Mouse (Mus musculus) stomach, postnatal 0 days (tissue): ENCODE measurements around the gene P3h4. TPM values are rescaled to one million over a fixed set of nuclear protein-coding genes. Genes with fewer than 3 reads are reported as not detected.

Experiments used
- ATAC-seq: fragments of 200-750 bp; cut with Nextera tagmentation; 2 replicates; pipeline ENCODE4 v1.8.0; 2017; ENCODE audit not compliant: low FRiP score, low TSS enrichment
- DNase-seq: peaks from one replicate; pipeline ENCODE4 v3.0.0-alpha.2; 2016; ENCODE audit warnings: low spot score
- H3K27ac ChIP-seq: fragments of 300-500 bp; sonication (generic); replicated peaks from 2 replicates; pipeline ENCODE4 v1.5.1; 2014; ENCODE audit warnings: mild to moderate bottlenecking, control low read depth
- H3K27me3 ChIP-seq: fragments of 300-500 bp; sonication (generic); 2 replicates; pipeline ENCODE4 v1.6.1; 2014; ENCODE audit warnings: low read length; ENCODE audit not compliant: control insufficient read depth, insufficient read depth
- H3K36me3 ChIP-seq: fragments of 300-500 bp; sonication (generic); 2 replicates; pipeline ENCODE4 v1.6.1; 2014; ENCODE audit warnings: low read length, mixed read lengths; ENCODE audit not compliant: control insufficient read depth, insufficient read depth
- H3K4me1 ChIP-seq: fragments of 300-500 bp; sonication (generic); replicated peaks from 2 replicates; pipeline ENCODE4 v1.6.1; 2014; ENCODE audit warnings: antibody characterized with exemption; ENCODE audit not compliant: control insufficient read depth, insufficient read depth
- H3K4me2 ChIP-seq: fragments of 300-500 bp; sonication (generic); replicated peaks from 2 replicates; pipeline ENCODE4 v1.6.1; 2014; ENCODE audit warnings: low read depth, mild to moderate bottlenecking, control low read depth, moderate library complexity
- H3K4me3 ChIP-seq: fragments of 300-500 bp; sonication (generic); 2 replicates; pipeline ENCODE4 v1.5.1; 2014; ENCODE audit warnings: low read depth, low read length, control low read depth
- H3K9ac ChIP-seq: fragments of 300-500 bp; sonication (generic); 2 replicates; pipeline ENCODE4 v1.6.1; 2014; ENCODE audit warnings: mild to moderate bottlenecking, low read length, control low read depth, mixed read lengths
- H3K9me3 ChIP-seq: fragments of 300-500 bp; sonication (generic); 2 replicates; pipeline ENCODE4 v1.6.1; 2016; ENCODE audit warnings: low read length; ENCODE audit not compliant: control insufficient read depth
- CTCF ChIP-seq: IDR thresholded peaks from 2 replicates; pipeline ENCODE4 v1.5.1; 2016; ENCODE audit warnings: antibody characterized with exemption, low read depth, mild to moderate bottlenecking, moderate library complexity
- EP300 ChIP-seq: optimal IDR thresholded peaks from 2 replicates; pipeline ENCODE3; 2016; ENCODE audit warnings: antibody characterized with exemption
- WGBS: fragments of 180-500 bp; shearing (Covaris S2); extraction: QIAGEN DNeasy Blood & Tissue Kit; methylation state at CpG from one replicate; pipeline ENCODE4 v1.1.7; 2014; 5-methylcytosine and 5-hydroxymethylcytosine counted together
- microRNA-seq: library from miRNA; unstranded; fragments of <30 nt; microRNA quantifications from one replicate; pipeline ENCODE4, GENCODE M21; 2016
- polyA plus RNA-seq: library from polyadenylated mRNA; unstranded; fragments of >200 nt; fragmentation: Nextera tagmentation; extraction: Ambion mirVana; gene quantifications from 2 replicates; pipeline ENCODE4 v1.2.1, GENCODE M21; 2015

Gene P3h4
- polyA plus RNA-seq, 1 experiment from 2014 or later, result 40.6 TPM

- H3K27me3 ChIP-seq, result peaks cover 3% of the 10 kb centered on the region; the same call in 1 of the 2 replicates
- no peak overlapping the region for H3K4me3 ChIP-seq
- TF ChIP-seq CTCF (no peak), EP300 (no peak)
- no peak overlapping the region for H3K27ac ChIP-seq
- WGBS, result 79% methylated on average over 6 of the region's 6 CpGs
- H3K36me3 ChIP-seq, result no peaks in the 10 kb centered on the region
- DNase-seq (no peak), ATAC-seq (no peak)
- no peaks in the 10 kb centered on the region for H3K4me1 ChIP-seq
- H3K9me3 ChIP-seq, result no peaks in the 10 kb centered on the region
- H3K4me2 ChIP-seq, result no peak overlapping the region
- H3K9ac ChIP-seq, result no peak overlapping the region
Measured at GRCm38 (mm10) chr11:100360175-100360574, 54.5 kb downstream of the P3h4 start.

Small RNA genes within 50 kb of the gene (microRNA-seq; reads per million reads assigned to microRNA genes)
- gene Gm27374, result not detected

Other genes with a start within 250 kb of the P3h4 start
- 0.04 TPM in 1 of 2 replicates, not detected in the other for gene Krt9, start 221.6 kb downstream of the P3h4 start, polyA plus RNA-seq
- 279 and 287 TPM in 2 replicates for gene Krt14, start 207.3 kb downstream of the P3h4 start, polyA plus RNA-seq
- 2.1 and 4.0 TPM in 2 replicates for gene Krt16, start 165.9 kb downstream of the P3h4 start, polyA plus RNA-seq
- gene Krt17, start 153.8 kb downstream of the P3h4 start, polyA plus RNA-seq, result 46.4 and 63.4 TPM in 2 replicates
- gene Krt42, start 145.0 kb downstream of the P3h4 start, polyA plus RNA-seq, result 0.10 and 0.12 TPM in 2 replicates
- 1,487 and 1,495 TPM in 2 replicates for gene Eif1, start 95.0 kb downstream of the P3h4 start, polyA plus RNA-seq
- gene Gast, start 80.4 kb downstream of the P3h4 start, polyA plus RNA-seq, result 52.0 and 84.7 TPM in 2 replicates
- 7.9 and 10.1 TPM in 2 replicates for gene Hap1, start 58.7 kb downstream of the P3h4 start, polyA plus RNA-seq
- gene Jup, start 17.1 kb downstream of the P3h4 start, polyA plus RNA-seq, result 234 and 259 TPM in 2 replicates
- 59.5 and 62.1 TPM in 2 replicates for gene Fkbp10, start 861 bp upstream of the P3h4 start, polyA plus RNA-seq
- gene Nt5c3b, start 27.0 kb upstream of the P3h4 start, polyA plus RNA-seq, result 69.6 and 70.7 TPM in 2 replicates
- gene Klhl10, start 27.1 kb upstream of the P3h4 start, polyA plus RNA-seq, result 0.16 and 0.22 TPM in 2 replicates
- 2.6 and 3.3 TPM in 2 replicates for gene Klhl11, start 57.9 kb upstream of the P3h4 start, polyA plus RNA-seq
- gene Acly, start 113.2 kb upstream of the P3h4 start, polyA plus RNA-seq, result 70.3 and 70.6 TPM in 2 replicates
- 0.17 and 0.33 TPM in 2 replicates for gene Ttc25, start 130.8 kb upstream of the P3h4 start, polyA plus RNA-seq
- 23.5 and 25.7 TPM in 2 replicates for gene Cnp, start 160.1 kb upstream of the P3h4 start, polyA plus RNA-seq
- 59.0 and 63.1 TPM in 2 replicates for gene Nkiras2, start 204.4 kb upstream of the P3h4 start, polyA plus RNA-seq
- 91.9 and 96.1 TPM in 2 replicates for gene Dnajc7, start 205.3 kb upstream of the P3h4 start, polyA plus RNA-seq